Mouse (Mus musculus): ENCODE measurements around the gene Gm28035. TPM values are rescaled to one million over a fixed set of nuclear protein-coding genes. Genes with fewer than 3 reads are reported as not detected.
A peak's percentile ranks its signal among the peaks of the same experiment; 100 is the strongest.

Gene Gm28035
- 0.10 and 0.25 TPM in 2 replicates for polyA plus RNA-seq (2015; fragmentation: Nextera tagmentation; extraction: Ambion mirVana)

DNA sequence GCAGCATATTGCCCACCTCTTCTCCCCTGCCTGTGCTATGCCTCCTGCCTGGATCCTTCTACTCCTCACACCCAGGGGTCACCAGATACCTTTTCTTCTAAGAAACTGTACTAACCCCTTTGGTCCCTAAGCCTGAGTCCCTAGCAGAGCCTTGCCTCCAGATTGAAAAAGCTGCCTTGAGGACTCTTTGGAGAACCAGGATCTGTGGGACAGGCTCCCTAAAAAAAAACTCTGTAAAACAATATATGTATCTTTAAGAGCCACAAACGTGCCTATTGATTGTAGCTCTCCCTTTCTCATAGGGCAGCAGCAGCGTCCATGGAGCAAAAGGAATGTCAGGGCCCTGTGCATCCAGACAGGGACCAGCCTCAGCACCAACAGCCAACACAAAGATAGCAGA is at the start of gene Gm28035:
Gm28035 (plus strand) TSS at position 301 of the 400 bp plus-strand sequence.
- H3K36me3 ChIP-seq = peaks cover 25% of the 10 kb centered on the region
- H3K4me3 ChIP-seq = peak within 1 kb of the TSS; percentile 89; the same call in 1 of the 2 replicates
- WGBS = 75% methylated on average over 2 of the region's 2 CpGs
- ATAC-seq (ENCODE audit: borderline replicate concordance, extremely low read depth, low FRiP score, low TSS enrichment) = no peak
- no peaks in the 10 kb centered on the region for H3K9me3 ChIP-seq
- peaks cover 65% of the 10 kb centered on the region for H3K4me1 ChIP-seq
- H3K27me3 ChIP-seq = no peaks in the 10 kb centered on the region
- H3K27ac ChIP-seq = peak within 1 kb of the TSS; percentile 58
- H3K9ac ChIP-seq = no peak within 1 kb of the TSS
- H3K4me2 ChIP-seq = peak within 1 kb of the TSS; percentile 88

GRCm38 (mm10) chr2:30191790-30192580 is 48.4 kb upstream of the Gm28035 start:
- H3K4me1 ChIP-seq = no peaks in the 10 kb centered on the region
- ATAC-seq (ENCODE audit: borderline replicate concordance, extremely low read depth, low FRiP score, low TSS enrichment) = no peak
- 82% methylated on average over 12 of the region's 12 CpGs for WGBS

DNA sequence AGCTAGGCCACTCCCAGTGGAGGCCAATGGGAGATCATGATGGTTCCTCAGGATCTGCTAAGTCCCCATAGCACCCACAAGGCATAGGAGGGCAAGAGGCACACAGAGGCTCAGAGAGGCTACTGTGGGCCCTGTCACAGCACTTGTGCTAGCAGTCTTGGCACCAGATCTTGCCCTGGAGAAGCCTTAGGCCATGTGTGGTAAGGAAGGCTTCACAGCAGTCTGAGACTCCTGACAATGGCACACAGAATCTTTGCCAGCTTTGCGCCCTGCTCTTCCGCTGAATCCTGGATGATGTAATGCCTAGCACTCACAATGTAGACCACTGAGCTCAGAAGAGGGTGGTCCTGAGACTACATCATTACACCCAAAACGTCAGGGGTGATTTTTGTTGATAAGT is 45.7 kb upstream of the Gm28035 start:
- Histone ChIP-seq H3K4me2 (no peak overlapping the region), H3K4me3 (no peak overlapping the region), H3K9me3 (no peaks in the 10 kb centered on the region), H3K9ac (no peak overlapping the region), H3K27me3 (no peaks in the 10 kb centered on the region), H3K27ac (no peak overlapping the region), H3K36me3 (0 out of 2 replicates have a peak, but pooled peaks cover 4% of the 10 kb centered on the region), H3K4me1 (peaks cover 2% of the 10 kb centered on the region; the same call in 1 of the 2 replicates)
- no peak for ATAC-seq (ENCODE audit: borderline replicate concordance, extremely low read depth, low FRiP score, low TSS enrichment)
- 68% methylated on average over 3 of the region's 3 CpGs for WGBS

More at GRCm38 (mm10) chr2:30191790-30192580, 48.4 kb upstream of the Gm28035 start:
- H3K4me3 ChIP-seq = no peak overlapping the region
- 0 out of 2 replicates have a peak, but pooled peaks cover 4% of the 10 kb centered on the region for H3K36me3 ChIP-seq
- no peaks in the 10 kb centered on the region for H3K27me3 ChIP-seq
- H3K27ac ChIP-seq = no peak overlapping the region
- H3K9ac ChIP-seq = no peak overlapping the region
- no peak overlapping the region for H3K4me2 ChIP-seq
- H3K9me3 ChIP-seq = no peaks in the 10 kb centered on the region

- 69% methylated on average over 4 of the region's 4 CpGs for WGBS
- Histone ChIP-seq H3K4me2 (no peak overlapping the region), H3K27ac (no peak overlapping the region), H3K9me3 (no peaks in the 10 kb centered on the region), H3K9ac (no peak overlapping the region), H3K4me3 (no peak overlapping the region), H3K36me3 (no peaks in the 10 kb centered on the region), H3K27me3 (no peaks in the 10 kb centered on the region), H3K4me1 (peaks cover 10% of the 10 kb centered on the region; the same call in 1 of the 2 replicates)
- ATAC-seq (ENCODE audit: borderline replicate concordance, extremely low read depth, low FRiP score, low TSS enrichment) = no peak
Observed at GRCm38 (mm10) chr2:30198021-30198420, 42.3 kb upstream of the Gm28035 start.

DNA sequence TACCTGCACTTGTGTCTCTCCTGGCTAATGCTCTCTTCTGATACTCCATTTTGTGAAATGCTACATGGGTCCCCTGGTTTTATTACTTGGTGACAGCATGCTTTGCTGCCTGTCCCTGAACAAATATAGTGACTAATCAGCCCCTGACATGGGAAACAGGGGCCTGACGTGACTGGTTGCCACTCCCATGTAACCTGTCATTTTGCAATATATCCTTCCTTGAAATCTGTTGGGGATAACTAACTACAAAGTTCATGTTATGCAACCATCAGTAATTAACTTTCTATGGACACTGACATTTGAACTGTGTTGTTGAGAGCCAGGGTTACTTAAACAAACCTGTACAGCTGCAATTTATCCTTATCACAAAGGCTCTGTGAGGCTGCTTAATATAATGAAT is 40.4 kb upstream of the Gm28035 start:
- H3K9me3 ChIP-seq = no peaks in the 10 kb centered on the region
- WGBS = 6% methylated on average over 1 of the region's 1 CpGs
- H3K27me3 ChIP-seq = no peaks in the 10 kb centered on the region
- H3K36me3 ChIP-seq = no peaks in the 10 kb centered on the region
- H3K4me1 ChIP-seq = peaks cover 20% of the 10 kb centered on the region
- no peak overlapping the region for H3K9ac ChIP-seq
- no peak overlapping the region for H3K4me2 ChIP-seq
- ATAC-seq (ENCODE audit: borderline replicate concordance, extremely low read depth, low FRiP score, low TSS enrichment) = no peak
- no peak overlapping the region for H3K4me3 ChIP-seq
- H3K27ac ChIP-seq = no peak overlapping the region

DNA sequence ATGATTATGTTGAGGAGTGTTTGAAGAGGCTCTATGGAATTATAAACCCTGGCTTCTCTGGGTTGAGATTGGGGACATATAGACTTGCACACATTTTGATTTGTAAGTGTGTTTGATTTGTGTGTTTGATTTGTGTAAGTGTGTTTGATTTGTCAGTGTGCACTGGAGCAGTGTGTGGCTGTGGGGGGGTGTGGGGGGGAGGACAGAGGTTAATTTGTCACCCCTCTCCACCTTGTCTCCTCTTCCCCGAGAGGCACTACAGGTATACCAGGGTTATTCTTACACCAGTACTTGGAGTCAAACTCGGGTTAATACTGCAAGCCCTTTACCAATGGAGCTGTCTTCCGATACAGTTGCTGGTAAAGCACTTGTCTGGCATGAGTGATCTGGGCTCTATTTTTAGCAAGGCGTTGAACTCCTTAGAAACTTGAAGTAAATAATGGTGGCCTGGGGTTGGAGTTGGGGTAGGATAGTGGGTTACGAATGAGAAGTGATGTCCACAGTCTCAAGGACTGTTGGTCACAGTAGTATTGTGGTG is 39.9 kb upstream of the Gm28035 start:
- no peaks in the 10 kb centered on the region for H3K36me3 ChIP-seq
- H3K4me2 ChIP-seq = no peak overlapping the region
- no peak for ATAC-seq (ENCODE audit: borderline replicate concordance, extremely low read depth, low FRiP score, low TSS enrichment)
- WGBS = 47% methylated on average over 5 of the region's 5 CpGs
- no peak overlapping the region for H3K4me3 ChIP-seq
- no peak overlapping the region for H3K9ac ChIP-seq
- H3K9me3 ChIP-seq = no peaks in the 10 kb centered on the region
- H3K27me3 ChIP-seq = no peaks in the 10 kb centered on the region
- H3K27ac ChIP-seq = no peak overlapping the region
- peaks cover 20% of the 10 kb centered on the region for H3K4me1 ChIP-seq

DNA sequence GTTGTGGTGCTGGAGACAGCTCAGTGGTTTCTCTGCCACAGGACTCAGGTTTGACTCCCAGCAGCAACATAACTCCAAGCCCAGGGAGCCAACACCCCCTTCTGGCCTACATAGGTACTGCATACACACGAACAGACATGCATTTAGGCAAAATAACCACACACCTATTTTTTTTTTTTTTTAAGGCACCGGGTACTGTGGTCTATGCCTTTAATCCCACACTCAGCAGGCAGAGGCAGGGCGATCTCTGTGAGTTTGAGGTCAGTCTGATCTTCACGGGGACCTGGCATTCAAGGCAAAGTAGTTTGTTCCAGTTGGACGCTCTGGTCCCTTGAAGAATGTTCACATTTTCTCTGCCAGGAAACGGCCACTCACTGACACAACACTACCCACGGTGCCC is 36.9 kb upstream of the Gm28035 start:
- Histone ChIP-seq H3K4me2 (no peak overlapping the region), H3K4me3 (no peak overlapping the region), H3K9ac (no peak overlapping the region), H3K36me3 (no peaks in the 10 kb centered on the region), H3K27ac (no peak overlapping the region), H3K4me1 (peaks cover 28% of the 10 kb centered on the region), H3K9me3 (no peaks in the 10 kb centered on the region), H3K27me3 (no peaks in the 10 kb centered on the region)
- WGBS = 77% methylated on average over 7 of the region's 7 CpGs
- ATAC-seq (ENCODE audit: borderline replicate concordance, extremely low read depth, low FRiP score, low TSS enrichment) = no peak

DNA sequence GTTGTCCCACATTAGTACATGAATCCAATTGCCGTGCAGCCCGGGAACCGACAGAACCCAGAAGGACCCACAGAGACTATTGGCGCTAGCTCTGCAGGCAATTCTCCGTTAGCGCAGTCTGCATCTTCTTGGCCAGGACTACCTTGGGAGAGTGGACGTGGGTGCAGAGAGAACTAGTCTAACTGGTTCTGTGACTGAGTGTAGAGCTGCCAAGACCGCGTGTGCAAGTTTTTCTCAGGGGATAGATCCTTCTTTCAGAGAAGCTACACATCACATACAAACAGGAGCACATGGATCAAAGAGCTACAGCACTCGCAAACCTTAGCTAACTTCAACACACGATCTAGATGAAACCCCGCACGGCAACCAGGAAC is 35.1 kb upstream of the Gm28035 start:
- WGBS = under 1% methylated on average over 13 of the region's 13 CpGs
- peak overlapping the region; percentile 67 for H3K9ac ChIP-seq

GRCm38 (mm10) chr2:30205629-30206357 is 34.6 kb upstream of the Gm28035 start, which contains the start of gene Kyat1:
Gene Kyat1, minus strand, starts transcription at chr2:30205847.
- H3K4me2 ChIP-seq = peak within 1 kb of the TSS; percentile 85
- WGBS = under 1% methylated on average over 44 of the region's 44 CpGs
- H3K27ac ChIP-seq = peak within 1 kb of the TSS; percentile 81
- peaks cover 18% of the 10 kb centered on the region for H3K4me1 ChIP-seq
- no peaks in the 10 kb centered on the region for H3K9me3 ChIP-seq
- peak within 1 kb of the TSS; percentile 67 for H3K9ac ChIP-seq
- H3K4me3 ChIP-seq = peak within 1 kb of the TSS; percentile 64
- H3K27me3 ChIP-seq = no peaks in the 10 kb centered on the region
- no peaks in the 10 kb centered on the region for H3K36me3 ChIP-seq
- peak; percentile 94 for ATAC-seq (ENCODE audit: borderline replicate concordance, extremely low read depth, low FRiP score, low TSS enrichment)

More for the DNA sequence above, 35.1 kb upstream of the Gm28035 start:
- Histone ChIP-seq H3K4me3 (peak overlapping the region; percentile 64), H3K27ac (peak overlapping the region; percentile 81), H3K36me3 (no peaks in the 10 kb centered on the region), H3K4me1 (peaks cover 22% of the 10 kb centered on the region), H3K27me3 (no peaks in the 10 kb centered on the region), H3K9me3 (no peaks in the 10 kb centered on the region), H3K4me2 (peak overlapping the region; percentile 85)
- ATAC-seq (ENCODE audit: borderline replicate concordance, extremely low read depth, low FRiP score, low TSS enrichment) = peak; percentile 65

- no peak for ATAC-seq (ENCODE audit: borderline replicate concordance, extremely low read depth, low FRiP score, low TSS enrichment)
- no peaks in the 10 kb centered on the region for H3K36me3 ChIP-seq
- H3K4me1 ChIP-seq = peaks cover 18% of the 10 kb centered on the region
- no peaks in the 10 kb centered on the region for H3K9me3 ChIP-seq
- no peak overlapping the region for H3K27ac ChIP-seq
- H3K27me3 ChIP-seq = no peaks in the 10 kb centered on the region
- no peak overlapping the region for H3K9ac ChIP-seq
- no peak overlapping the region for H3K4me3 ChIP-seq
- 68% methylated on average over 4 of the region's 4 CpGs for WGBS
- no peak overlapping the region for H3K4me2 ChIP-seq
Observed at GRCm38 (mm10) chr2:30207401-30207800, 33.0 kb upstream of the Gm28035 start.

- ATAC-seq (ENCODE audit: borderline replicate concordance, extremely low read depth, low FRiP score, low TSS enrichment) = no peak
- H3K36me3 ChIP-seq = no peaks in the 10 kb centered on the region
- no peak overlapping the region for H3K4me3 ChIP-seq
- WGBS = 69% methylated on average over 5 of the region's 5 CpGs
- no peak overlapping the region for H3K4me2 ChIP-seq
- H3K27ac ChIP-seq = no peak overlapping the region
- no peaks in the 10 kb centered on the region for H3K27me3 ChIP-seq
- H3K9me3 ChIP-seq = no peaks in the 10 kb centered on the region
- H3K9ac ChIP-seq = no peak overlapping the region
- peaks cover 18% of the 10 kb centered on the region for H3K4me1 ChIP-seq
Observed at GRCm38 (mm10) chr2:30207886-30208285, 32.5 kb upstream of the Gm28035 start.
